Mouse (Mus musculus) spleen, adult 12 weeks (tissue): ENCODE measurements around the gene Hoxa9.

Experiments
- DNase-seq: peaks from one replicate; pipeline ENCODE4 v3.0.0; 2022; ENCODE audit warnings: low spot score

Hoxa9 gene

DNA sequence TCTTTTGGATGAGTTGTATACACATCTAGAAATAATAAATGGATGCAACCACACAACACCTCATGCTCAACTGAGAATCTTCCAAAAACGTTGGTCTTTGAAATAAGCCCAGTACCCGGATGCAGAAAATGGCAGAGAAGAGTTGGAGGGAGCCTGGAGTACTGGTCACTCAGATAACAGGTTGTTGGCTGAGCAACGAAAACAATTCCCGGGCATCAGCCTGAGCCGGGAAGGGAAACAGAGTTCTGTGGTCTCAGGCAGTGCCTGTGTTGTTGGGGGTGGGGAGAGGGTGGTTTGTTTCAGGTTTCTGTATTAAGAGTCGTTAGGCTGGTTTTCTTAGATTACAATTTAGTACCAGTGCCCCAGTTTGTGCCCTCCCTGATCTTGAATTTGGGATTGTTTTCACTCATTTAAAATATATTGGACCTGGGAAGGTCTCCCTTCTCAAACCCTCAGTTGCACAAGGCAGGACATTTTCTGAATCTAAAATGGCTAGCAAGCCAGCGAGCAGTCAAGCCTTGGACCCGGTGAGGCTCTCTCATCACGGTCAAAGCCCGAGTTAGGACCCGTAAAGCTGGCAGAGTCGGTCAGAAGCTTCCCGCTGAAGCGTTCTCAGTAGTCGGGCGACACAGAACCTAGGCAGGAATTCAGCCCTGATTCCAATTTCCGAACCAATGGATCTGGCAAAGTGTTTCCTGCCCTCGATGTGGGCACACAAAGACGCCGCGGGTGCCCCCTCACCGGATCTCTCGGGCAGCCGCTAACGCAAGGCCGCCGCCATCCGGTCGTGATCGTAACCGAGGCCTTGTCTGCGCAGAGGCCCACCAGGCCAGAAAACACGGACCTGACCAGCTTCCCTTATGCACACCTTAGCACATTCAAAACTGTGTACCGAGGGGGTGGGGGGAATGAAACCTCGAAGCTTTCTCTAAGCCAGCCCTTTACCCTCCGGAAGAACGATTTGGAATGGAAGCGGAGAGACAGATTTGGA lies 2.1 kb downstream of the Hoxa9 start:
- DNase-seq: no peak

DNA sequence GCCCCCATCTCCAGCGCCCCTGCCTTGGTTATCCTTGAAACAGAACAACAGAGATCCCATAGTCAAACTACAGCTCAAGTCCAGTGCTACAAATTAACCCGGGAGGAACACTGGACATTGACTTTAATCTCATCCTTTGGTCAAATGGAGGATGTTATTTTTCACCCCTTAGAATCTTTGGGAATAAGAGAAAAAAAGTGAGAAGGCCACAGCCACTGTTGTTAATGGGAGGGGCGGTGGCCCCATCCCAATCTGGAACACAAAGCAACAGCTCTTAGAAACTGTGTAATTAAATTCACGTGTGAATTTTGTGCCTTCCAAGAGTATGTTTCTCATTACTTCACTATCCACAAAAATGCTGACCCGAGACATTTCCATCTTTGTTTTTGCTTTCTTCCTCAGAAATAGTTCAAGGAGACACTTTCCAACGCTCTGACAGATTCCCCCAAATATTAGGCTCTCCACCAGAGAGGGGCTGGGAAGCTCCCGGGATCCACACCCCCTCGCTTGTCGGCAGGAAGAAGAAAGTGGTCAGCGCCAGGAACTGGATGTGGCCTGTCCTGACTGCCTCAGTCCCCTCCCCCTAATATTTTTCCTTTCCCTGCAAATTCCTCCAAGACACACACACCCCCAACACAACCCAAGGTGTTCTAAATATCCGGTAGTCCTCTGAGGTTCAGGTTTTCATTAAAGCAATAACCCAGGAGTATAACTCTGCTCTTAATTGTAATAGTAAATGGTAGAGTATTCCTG lies 3.2 kb downstream of the Hoxa9 start:
- DNase-seq: no peak

DNA sequence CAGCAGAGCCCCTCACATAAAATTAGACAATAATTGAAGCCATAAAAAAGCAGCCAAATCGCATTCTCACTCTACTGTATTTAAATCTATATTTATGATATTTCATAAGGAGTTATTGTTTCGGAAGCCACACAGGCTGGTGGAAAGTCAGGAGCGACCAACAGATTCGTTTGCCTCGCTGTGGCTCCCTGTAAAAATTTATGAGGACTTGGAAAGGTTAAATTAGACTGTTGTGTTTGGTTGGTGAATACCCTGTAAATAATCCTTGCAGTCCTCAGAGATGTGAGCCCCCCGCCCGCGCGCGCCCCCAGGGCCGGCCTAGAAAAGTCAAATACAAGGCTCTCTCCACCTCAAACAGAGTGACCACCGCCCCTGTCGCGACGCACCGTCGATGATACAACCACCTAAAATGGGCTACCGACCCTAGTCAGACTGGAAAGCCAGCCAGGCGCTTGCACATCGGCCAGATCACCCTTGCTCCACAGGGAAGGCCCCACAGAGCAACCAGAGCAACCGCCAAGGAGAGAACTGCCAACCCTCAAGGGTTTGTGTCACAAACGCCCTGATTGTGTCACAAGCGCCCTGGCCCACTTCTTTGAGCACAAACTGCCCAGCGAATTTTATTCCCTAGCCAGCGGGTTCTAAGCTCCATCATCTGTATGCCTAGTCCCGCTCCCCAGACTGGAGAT lies 4.2 kb downstream of the Hoxa9 start:
- DNase-seq: no peak

DNA sequence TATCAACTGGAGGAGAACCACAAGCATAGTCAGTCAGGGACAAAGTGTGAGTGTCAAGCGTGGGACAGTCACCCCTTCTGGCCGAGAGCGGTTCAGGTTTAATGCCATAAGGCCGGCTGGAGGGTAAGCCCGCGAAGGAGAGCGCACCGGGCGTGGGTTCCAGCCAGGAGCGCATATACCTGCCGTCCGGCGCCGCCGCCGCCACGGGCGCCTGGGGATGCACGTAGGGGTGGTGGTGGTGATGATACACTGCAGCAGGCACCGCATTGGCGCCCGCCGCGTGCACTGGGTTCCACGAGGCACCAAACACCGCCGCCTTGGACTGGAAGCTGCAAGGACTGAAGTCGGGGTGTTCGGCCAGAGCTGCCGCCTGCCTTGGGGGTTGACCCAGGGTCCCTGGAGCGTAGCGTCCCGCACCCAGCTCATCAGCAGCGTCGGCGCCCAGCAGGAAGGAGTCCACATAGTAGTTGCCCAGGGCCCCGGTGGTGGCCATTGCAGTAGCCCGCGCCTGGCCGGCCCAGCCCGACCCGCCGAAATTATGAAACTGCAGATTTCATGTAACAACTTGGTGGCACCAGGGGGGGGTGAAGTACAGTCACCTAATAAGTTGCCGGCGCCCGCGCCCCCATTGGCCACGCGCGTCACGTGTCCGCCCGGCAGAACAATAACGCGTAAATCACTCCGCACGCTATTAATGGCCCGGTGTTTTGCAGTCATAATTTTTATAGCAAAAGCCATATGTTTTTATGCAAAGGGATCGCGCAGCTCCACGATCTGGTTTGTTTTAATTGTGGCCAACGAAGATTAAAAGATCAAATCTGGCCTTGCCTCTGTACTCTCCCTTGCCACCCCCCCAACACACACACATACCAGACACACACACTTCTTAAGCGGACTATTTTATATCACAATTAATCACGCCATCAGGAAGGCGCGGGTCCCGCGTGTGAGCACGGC lies 5.0 kb downstream of the Hoxa9 start:
- no peak for DNase-seq

DNA sequence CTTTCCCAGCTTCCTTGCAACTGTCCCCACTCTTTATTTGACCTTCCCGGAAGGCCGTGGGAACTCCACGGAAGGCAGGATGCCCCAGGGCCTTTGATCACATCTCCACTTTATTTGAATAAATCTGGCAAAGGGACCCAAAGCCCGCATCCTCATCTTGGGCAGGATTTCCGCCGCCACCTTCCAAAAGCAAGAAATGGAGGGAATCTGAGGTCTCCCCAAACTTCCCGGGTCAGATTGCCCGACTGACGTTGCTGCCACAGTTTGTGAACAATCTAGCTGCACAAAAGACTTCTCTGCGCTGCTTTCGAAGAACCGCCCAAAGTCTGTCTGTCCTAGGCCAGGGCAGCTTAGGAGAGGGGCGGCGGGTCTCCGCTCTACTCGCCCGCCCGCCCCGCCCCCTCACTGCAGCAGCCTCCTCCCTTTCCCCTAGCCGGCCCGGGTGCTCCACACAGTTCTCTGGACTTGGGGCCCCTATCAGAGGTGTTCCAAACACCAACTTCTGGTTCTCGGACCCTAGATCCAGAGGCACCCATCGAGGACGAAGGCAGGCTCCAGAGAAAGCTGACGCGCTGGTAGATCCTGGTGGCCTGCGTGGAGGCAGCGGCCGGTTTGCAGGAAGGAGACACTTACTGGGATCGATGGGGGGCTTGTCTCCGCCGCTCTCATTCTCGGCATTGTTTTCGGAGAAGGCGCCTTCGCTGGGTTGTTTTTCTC lies 5.8 kb downstream of the Hoxa9 start:
- DNase-seq: no peak

DNA sequence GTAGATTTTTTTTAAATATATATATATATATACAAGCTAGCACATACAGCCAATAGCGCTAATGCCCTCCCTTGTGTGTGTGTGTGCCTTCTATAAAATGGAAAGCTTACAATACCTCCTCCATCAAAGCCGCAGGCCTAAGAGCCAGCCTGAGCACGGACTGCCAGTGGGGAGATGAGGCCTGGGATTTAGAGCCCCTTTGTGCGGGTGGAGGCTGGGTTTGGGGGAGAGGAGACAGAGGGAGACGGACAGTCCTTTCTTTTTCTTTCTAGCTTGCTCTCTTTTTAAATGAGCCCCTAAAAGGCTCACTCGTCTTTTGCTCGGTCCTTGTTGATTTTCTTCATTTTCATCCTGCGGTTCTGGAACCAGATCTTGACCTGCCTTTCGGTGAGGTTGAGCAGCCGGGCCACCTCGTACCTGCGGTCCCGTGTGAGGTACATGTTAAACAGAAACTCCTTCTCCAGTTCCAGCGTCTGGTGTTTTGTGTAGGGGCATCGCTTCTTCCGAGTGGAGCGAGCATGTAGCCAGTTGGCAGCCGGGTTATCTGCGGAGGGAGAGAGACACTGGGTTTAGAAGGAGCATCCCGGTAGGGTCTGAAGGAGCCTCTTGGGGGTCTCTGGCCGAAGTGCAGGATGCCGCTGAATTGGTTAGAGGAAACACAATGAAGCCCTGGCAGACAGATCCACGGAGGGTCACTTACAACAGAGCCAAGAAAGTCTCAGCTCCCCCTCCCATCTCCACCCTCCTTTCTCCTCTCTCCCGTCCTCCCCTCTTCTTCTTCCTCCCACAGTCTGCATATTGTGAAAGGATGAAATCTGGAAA lies 6.7 kb downstream of the Hoxa9 start:
- no peak for DNase-seq

DNA sequence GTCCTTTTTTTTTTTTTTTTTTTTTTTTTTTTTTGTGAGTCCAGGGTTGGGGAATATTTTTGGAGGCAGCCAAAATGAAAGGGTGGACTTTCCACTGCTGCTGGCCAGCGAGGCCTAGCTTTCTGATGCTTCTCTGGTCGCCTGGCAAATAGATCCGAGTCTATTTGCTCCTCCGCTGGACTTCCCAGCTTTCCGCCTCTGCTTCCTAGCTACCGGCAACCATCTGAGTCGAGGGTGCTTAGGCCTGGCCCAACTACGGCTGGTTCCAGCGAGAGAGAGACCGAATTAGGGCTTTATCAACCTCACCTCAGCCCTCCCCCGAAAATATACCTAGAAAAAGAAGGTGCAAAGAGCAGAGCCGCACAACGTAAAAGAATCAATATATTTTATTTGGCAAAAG lies 8.2 kb downstream of the Hoxa9 start:
- no peak for DNase-seq

DNA sequence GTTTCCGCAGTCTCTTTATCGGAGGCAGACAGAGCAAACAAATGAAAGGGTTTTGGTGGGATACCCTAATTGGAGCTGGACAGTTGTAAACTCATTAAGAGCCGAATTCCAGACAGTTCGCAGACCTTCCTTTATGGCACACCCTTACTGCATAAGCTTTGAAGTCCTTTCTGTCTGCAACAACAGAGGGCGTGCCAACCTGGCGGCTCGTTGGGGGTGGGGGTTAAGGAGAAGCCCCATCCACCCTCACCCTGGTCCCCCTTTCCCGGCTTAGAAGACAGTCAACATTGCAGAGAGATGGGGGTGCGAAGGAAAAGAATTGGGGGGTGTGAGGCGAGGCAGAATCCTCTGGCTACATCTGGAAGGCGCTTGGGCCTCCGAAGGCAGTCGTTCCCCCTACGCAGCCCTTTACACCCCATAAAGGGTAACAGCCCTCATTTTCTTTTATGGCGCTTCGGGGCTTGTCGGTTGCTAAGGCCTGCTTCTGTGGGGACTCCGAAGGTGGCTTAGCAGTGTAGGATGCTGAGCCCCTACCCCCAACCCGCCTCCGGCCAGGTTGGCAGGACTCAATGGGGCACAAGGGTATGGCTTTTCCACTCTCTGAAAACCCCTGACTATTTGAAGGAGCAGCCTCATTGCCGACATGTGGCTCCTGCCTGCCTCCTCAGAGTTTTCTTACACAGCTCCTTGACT lies 8.8 kb downstream of the Hoxa9 start:
- no peak for DNase-seq

DNA sequence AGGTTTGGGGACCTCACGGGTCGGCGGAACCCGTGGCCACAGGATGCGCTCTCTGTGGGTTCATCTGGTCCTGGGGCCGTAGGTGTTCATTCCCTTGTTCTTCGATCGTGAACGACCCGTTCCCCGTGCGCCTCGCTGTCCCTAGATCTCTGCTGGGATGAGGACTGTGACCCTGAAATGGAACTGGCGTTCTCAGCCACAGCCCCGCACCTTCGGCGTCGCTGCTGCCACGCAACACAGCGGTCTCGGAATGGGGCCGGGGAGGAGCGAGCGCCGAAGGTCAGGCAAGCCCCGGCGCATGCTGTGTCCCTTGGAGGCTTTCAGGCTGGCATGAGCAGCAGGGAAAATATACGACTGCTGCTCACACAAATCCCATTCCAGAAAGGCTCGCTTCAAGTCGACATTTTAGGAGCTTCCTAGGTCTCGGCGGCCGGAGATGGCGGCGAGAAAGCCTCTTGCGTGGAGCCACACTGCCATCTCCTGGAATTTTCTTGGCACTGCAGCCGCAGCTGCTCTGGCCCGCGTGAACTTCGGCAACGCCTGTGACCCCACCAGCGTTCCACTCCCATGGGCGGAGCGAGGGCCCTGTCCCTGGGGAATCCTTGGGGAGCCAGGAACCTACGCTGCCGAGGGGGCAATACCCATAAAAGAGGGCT lies 9.4 kb downstream of the Hoxa9 start, which contains the start of gene Hoxa7:
Gene Hoxa7 (minus strand): TSS at position 518 of the 656 bp plus-strand sequence.
- peak; percentile 63 for DNase-seq

DNA sequence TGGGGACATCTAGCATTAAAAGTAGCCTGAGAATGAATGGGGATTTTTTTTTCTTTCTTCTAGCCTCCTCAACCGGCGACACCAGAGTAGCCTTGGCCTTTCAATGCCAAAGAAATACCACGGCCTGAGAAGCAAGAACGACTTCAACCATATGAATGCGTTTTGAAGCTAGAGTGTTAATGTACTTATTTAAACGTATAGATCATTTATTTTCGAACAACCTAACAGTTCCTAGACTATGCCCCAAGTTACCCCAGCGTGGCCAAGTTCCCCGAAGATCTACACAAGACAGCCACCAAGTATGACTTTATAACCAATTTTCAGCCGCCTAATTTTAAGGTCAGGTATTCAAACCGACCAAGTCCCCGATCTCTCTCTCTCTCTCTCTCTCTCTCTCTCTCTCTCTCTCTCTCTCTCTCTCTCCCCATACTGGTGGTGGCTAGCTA lies 10.0 kb downstream of the Hoxa9 start:
- no peak for DNase-seq

DNA sequence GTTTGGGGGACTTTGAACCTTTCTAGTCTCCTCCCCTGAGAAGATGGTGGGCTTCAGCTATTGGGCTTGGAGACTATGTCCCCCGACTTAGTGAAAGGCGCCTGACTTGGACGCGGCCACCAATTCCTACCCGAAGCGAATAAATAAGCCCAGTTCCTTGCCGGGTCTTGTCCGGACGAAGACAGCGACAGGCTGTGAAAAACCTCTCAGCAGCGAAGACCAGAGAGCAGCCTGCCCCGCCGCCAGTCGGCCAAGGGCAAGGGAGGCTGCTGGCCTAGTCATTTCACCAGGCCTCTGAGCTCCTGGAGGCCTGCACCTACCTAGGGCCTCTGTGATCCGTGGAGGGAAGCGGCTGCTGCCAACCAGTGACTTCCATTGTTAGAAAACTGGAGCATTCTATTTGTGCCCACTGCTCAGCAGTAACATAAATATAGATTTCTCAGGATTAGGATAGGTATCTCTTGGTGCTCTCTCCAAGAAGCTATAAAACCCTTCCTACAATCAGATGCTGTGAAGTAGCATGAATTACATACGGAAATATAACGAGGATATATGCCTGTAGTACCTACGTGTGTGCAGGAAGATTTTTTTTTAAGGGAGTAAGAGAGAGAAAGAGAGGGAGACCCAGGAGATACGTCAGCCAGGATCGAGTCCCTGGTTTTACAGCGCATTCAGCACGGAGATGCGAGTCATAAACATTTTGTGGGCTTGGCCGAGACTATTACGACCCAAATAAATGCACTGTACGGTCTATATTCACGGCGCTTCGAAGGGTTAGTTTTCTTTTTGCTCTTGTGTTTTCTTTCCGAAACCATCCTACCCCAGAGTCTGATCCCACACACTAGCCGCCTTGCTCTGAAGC lies 10.7 kb downstream of the Hoxa9 start:
- no peak for DNase-seq

DNA sequence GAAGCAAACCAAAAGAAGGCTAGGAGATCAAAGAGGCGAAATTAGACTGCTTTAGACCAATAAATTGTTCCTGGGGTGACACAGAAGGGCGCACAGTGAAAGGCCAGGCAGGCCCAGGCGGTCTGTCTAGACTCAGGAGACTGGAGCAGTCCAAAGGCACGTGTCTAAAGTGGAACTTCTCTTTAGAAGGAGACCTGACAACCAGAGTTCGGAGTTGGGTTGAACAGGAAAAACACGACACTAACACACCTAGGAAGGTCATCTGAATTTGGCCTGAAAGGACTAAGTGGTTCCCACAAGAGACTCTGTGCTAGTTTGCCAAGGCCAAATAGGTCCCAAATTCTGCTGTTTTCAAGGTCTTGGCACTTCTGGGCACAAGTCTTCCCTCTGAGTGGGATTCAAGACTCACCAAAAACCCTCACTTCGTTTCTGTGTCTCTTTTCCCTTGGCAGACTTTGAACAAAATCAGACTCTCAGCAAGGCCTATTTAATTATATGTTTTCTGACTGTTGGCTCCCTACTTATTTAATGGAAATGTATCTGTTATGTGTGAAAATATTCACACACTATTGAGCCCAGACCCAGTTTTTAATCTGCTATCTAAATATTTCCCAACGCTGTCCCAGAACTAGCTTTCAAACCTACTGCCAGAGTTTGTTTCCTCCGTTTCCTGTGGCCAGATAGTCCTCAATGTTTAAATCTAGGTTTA lies 11.5 kb downstream of the Hoxa9 start:
- DNase-seq: no peak

DNA sequence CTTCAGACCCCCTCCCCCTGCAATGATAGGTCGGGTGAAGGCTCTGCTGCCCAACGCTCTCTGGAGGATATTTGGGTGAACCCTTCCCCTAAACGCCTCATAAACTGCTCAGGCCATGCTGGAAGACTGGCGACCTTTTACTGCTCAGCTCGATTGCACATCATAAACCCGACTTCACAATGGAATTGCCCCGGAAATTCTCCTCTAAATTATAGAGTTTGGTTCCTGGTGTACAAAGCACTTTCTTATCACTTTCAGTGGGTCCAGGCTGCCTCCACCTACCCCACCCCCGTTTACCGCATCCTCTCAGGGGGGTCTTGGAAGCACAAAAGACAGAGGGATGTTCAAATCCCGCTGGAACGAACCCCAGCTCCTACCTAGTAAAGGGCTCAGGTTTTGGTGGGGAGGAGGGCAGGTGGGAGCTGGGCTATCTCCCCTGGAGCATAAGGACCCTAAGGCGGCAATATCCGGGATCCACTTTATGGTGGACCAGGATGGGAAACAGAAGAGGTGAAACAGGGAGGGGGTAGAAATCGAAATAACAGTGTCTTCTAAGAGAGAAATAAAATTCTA lies 12.2 kb downstream of the Hoxa9 start:
- DNase-seq: no peak

DNA sequence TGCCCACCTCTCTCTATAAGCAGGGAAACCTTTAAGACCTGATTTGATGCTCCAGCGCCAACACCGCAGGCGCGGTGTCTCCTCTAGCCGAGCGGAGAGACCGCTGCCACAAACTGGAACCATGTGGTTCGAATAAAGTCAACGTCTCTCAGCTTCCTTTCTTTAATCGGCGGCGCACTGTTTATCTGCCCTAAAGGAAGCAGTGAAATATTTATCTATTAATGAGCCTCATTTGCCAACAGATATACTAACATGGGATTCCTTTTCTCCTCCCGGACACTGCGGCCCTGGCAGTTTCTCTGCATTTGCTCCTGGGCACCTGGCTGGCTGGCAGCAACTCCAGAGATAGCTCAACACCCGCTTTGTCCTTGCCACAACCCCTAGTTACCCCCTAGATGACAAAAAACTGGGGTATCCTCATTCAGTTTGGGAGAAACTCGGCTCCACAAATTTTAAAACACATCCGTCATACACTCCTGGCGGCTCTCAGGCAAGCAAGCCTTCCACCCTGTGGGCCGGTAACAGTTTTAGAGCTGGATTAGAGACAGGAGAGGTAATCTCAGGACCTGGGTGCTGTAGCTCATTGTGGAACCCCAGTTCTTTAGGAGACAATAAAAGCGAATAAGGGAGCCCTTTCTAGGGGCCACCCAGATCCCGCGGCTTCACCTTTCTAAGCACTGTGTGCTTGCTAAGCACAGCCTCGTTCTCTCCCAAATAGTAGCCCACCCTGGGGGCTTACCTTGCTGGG lies 12.8 kb downstream of the Hoxa9 start:
- no peak for DNase-seq

DNA sequence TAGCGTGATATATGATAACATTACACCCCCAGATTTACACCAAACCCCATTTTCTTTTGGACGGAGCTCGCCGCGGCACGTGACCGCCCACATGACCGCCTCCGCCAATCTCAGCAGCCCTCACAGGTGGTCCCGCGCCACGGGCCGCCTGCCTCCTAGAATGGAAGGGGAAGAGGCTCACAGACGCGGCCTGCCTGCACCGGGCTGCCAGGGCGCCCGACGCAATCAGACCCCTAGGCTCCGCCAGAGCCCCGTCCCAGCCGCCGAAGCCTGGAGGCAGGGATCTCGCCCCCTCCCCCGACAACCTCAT lies 13.5 kb downstream of the Hoxa9 start:
- DNase-seq: no peak
